Mouse (Mus musculus) duodenum, adult 2 months (tissue): Measurements from ENCODE around the gene Prkch. TPM values are rescaled to one million over a fixed set of nuclear protein-coding genes. Genes with fewer than 3 reads are reported as not detected.

Experiments used
- polyA plus RNA-seq: library from polyadenylated mRNA; depleted of rRNA; stranded (reverse); fragments of >200 nt; gene quantifications from 2 replicates; pipeline ENCODE4 v1.2.3, GENCODE M21; 2012; ENCODE audit warnings: low replicate concordance; rRNA removed

The Prkch gene
- polyA plus RNA-seq: 1.1 and 2.3 TPM in 2 replicates

DNA sequence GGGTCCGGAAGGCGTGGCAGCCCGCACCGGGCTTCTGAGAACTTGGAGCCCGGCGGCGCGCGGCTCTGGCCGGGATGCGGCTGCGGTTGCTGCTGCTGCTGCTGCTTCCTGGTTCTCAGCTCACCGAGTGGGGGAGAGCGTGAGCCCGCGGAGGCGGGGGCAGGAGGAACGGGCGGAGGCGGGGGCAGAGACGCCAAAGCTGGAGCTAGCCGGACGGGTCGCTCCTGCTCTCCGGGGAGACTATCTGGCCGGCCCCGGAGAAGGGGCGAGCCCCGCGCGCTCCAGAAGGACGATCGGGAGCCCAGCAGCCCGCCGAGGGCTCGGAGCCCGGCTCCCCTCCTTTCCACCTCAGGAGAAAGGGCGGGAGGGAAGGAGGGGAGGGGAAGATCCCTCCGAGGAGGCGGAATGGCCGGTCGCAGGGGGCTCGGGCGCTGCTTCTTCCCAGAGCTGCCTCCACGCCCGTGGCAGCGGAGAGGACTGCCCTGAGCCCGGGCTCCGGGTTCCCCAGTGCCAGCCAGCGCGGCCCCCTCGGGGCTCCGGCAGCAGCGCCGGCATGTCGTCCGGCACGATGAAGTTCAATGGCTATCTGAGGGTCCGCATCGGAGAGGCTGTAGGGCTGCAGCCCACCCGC, at the start of gene Prkch:
TSS of gene Prkch (plus strand) at position 187 of the 631 bp plus-strand sequence.

DNA sequence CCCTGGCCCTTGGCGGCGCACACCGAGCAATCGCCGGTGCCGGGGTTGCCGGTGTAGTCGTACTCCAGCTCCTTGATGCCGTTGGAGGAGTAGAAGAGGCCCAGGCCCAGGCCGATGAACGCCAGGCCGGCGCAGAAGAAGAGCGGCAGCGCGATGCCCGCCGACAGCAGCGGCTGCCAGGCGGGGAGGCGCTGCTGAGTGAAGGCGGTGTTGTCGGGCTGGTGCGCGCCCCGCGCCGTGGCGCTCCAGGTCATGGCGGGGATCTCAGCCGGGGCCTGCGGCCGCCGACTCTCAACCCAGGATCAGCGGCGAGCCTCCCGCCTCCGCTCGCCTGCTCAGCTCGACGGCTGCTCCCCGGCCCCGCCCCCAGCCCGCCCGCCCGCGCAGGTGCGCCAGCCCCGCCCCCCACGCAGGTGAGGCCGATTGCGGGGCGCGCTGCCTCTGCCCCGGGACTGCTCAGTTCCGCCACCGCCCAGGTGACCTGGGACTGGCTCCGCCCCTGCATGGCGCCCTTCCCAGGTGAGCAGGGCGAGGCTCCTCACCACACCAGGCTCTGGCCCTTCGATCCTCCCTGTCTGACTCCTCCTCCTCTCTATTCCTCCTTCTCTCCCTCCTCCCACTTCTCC, 38.4 kb upstream of the Prkch start, which contains the start of gene Tmem30b:
TSS of gene Tmem30b (minus strand) at position 307 of the 626 bp plus-strand sequence.

Other genes with a start within 250 kb of the Prkch start
- 114 and 158 TPM in 2 replicates for gene Tmem30b, start 38.4 kb upstream of the Prkch start, polyA plus RNA-seq